In genomic region chr6:87671771-87672517, GRCm38 (mm10) we compare ENCODE assay signal across 8 mouse cellular contexts. TPM values are rescaled to one million over a fixed set of nuclear protein-coding genes. Genes with fewer than 3 reads are reported as not detected.
DNase-seq lines count a peak whose midpoint lies in the region; ATAC-seq and TF ChIP-seq lines count a peak whose summit lies in the region.

Gene Aplf, minus strand, starts transcription at chr6:87672193.

- peak within 1 kb of the TSS; percentile 86 for H3K4me2 ChIP-seq in heart, embryonic 12.5 days
- H3K4me2 ChIP-seq in kidney, postnatal 0 days (ENCODE audit: low read length): peak within 1 kb of the TSS; percentile 95
- H3K4me2 ChIP-seq in liver, embryonic 11.5 days: peak within 1 kb of the TSS; percentile 69
- peak within 1 kb of the TSS; percentile 54 for H3K4me2 ChIP-seq in stomach, embryonic 14.5 days (replicated peaks; ENCODE audit: low read depth, low read length)

- H3K9ac ChIP-seq in heart, embryonic 12.5 days: peak within 1 kb of the TSS; percentile 79
- H3K9ac ChIP-seq in kidney, postnatal 0 days (ENCODE audit: low read depth, low read length): peak within 1 kb of the TSS; percentile 65
- H3K9ac ChIP-seq in liver, embryonic 11.5 days (ENCODE audit: low read depth, low read length): peak within 1 kb of the TSS; percentile 65
- H3K9ac ChIP-seq in stomach, embryonic 14.5 days (replicated peaks; ENCODE audit: low read depth, low read length): peak within 1 kb of the TSS; percentile 48

- peak; percentile 85 for ATAC-seq in erythroid progenitor cell, adult 5-6 weeks (replicated peaks; ENCODE audit: low FRiP score, poor library complexity, severe bottlenecking)
- ATAC-seq in heart, embryonic 12.5 days (ENCODE audit: insufficient number of reproducible peaks, low FRiP score): peak; percentile 99
- ATAC-seq in kidney, postnatal 0 days (replicated peaks; ENCODE audit: low FRiP score, low read depth): peak; percentile 99
- ATAC-seq in liver, embryonic 11.5 days (replicated peaks; ENCODE audit: low FRiP score): peak; percentile 97
- ATAC-seq in stomach, embryonic 14.5 days (ENCODE audit: insufficient number of reproducible peaks, insufficient read depth, low FRiP score, low read depth): peak; percentile 100

- no peaks in the 10 kb centered on the region for H3K36me3 ChIP-seq in heart, embryonic 12.5 days
- no peaks in the 10 kb centered on the region for H3K36me3 ChIP-seq in kidney, postnatal 0 days (ENCODE audit: insufficient read depth, low read length)
- H3K36me3 ChIP-seq in liver, embryonic 11.5 days (ENCODE audit: control insufficient read depth, insufficient read depth, low read length): no peaks in the 10 kb centered on the region
- no peaks in the 10 kb centered on the region for H3K36me3 ChIP-seq in stomach, embryonic 14.5 days (ENCODE audit: control insufficient read depth, insufficient read depth, low read length)

- no peaks in the 10 kb centered on the region for H3K9me3 ChIP-seq in heart, embryonic 12.5 days (replicated peaks)
- H3K9me3 ChIP-seq in kidney, postnatal 0 days (replicated peaks; ENCODE audit: low read length): no peaks in the 10 kb centered on the region
- no peaks in the 10 kb centered on the region for H3K9me3 ChIP-seq in liver, embryonic 11.5 days (ENCODE audit: control insufficient read depth, low read length)
- H3K9me3 ChIP-seq in stomach, embryonic 14.5 days (ENCODE audit: control insufficient read depth, low read depth, low read length): no peaks in the 10 kb centered on the region

- H3K4me1 ChIP-seq in heart, embryonic 12.5 days (replicated peaks): peaks cover 12% of the 10 kb centered on the region
- no peaks in the 10 kb centered on the region; the same call in 1 of the 2 replicates for H3K4me1 ChIP-seq in kidney, postnatal 0 days (replicated peaks; ENCODE audit: insufficient read depth, low read length)
- H3K4me1 ChIP-seq in liver, embryonic 11.5 days (replicated peaks; ENCODE audit: control insufficient read depth, insufficient read depth, low read length): peaks cover 31% of the 10 kb centered on the region
- H3K4me1 ChIP-seq in stomach, embryonic 14.5 days (ENCODE audit: control insufficient read depth, insufficient read depth, low read length): peaks cover 9% of the 10 kb centered on the region

- WGBS in heart, embryonic 12.5 days: under 1% methylated on average over 33 of the region's 33 CpGs
- under 1% methylated on average over 33 of the region's 33 CpGs for WGBS in kidney, postnatal 0 days
- WGBS in liver, embryonic 11.5 days: under 1% methylated on average over 33 of the region's 33 CpGs
- under 1% methylated on average over 33 of the region's 33 CpGs for WGBS in stomach, embryonic 14.5 days

- H3K4me3 ChIP-seq in heart, embryonic 12.5 days: peak within 1 kb of the TSS; percentile 67
- H3K4me3 ChIP-seq in kidney, postnatal 0 days (replicated peaks; ENCODE audit: low read depth, low read length): peak within 1 kb of the TSS; percentile 74
- peak within 1 kb of the TSS; percentile 74 for H3K4me3 ChIP-seq in liver, embryonic 11.5 days (ENCODE audit: low read depth, low read length)
- H3K4me3 ChIP-seq in stomach, embryonic 14.5 days (ENCODE audit: low read depth, low read length): peak within 1 kb of the TSS; percentile 77

- H3K27ac ChIP-seq in heart, embryonic 12.5 days (ENCODE audit: poor library complexity, severe bottlenecking): 0 out of 2 replicates have a peak within 1 kb of the TSS, but pooled peaks have one; percentile 35
- H3K27ac ChIP-seq in kidney, postnatal 0 days: peak within 1 kb of the TSS; percentile 63
- H3K27ac ChIP-seq in liver, embryonic 11.5 days (ENCODE audit: low read depth, low read length): peak within 1 kb of the TSS; percentile 62
- H3K27ac ChIP-seq in stomach, embryonic 14.5 days (ENCODE audit: low read length): peak within 1 kb of the TSS; percentile 77; the same call in 1 of the 2 replicates

- peak; percentile 97 for DNase-seq in CD4-positive helper T cell, adult 2 months (ENCODE audit: low read depth, low spot score)
- peak; percentile 97 for DNase-seq in brain, embryonic 18.5 days (ENCODE audit: low read depth, low spot score)
- DNase-seq in kidney, postnatal 0 days (ENCODE audit: low spot score): peak; percentile 100
- peak; percentile 85 for DNase-seq in liver, embryonic 11.5 days (ENCODE audit: low spot score)
- peak; percentile 96 for DNase-seq in naive thymus-derived CD4-positive, alpha-beta T cell, adult 2 months (ENCODE audit: low read depth)

- H3K27me3 ChIP-seq in heart, embryonic 12.5 days (replicated peaks): no peaks in the 10 kb centered on the region
- H3K27me3 ChIP-seq in kidney, postnatal 0 days (ENCODE audit: insufficient read depth, low read length): no peaks in the 10 kb centered on the region
- H3K27me3 ChIP-seq in liver, embryonic 11.5 days (replicated peaks; ENCODE audit: control insufficient read depth, insufficient read depth, low read length): no peaks in the 10 kb centered on the region
- H3K27me3 ChIP-seq in stomach, embryonic 14.5 days (ENCODE audit: control insufficient read depth, insufficient read depth, low read length): no peaks in the 10 kb centered on the region

- TF ChIP-seq CTCF in kidney, postnatal 0 days (IDR thresholded peaks at IDR 0.05; ENCODE audit: low read depth): no peak

RNA-seq across cellular contexts. Expression of gene Aplf, which starts in this region (rescaled TPM):
- 28.9 and 37.8 TPM in 2 replicates for total RNA-seq in erythroid progenitor cell, adult 5-6 weeks (2015; ENCODE audit: low replicate concordance)
- total RNA-seq in erythroid progenitor cell, adult 5-6 weeks (2017; ENCODE audit: low replicate concordance): 43.6 and 69.8 TPM in 2 replicates
- 9.2 and 10.4 TPM in 2 replicates for polyA plus RNA-seq in heart, embryonic 12.5 days (2016; fragmentation: Nextera tagmentation; extraction: Ambion mirVana)
- polyA plus RNA-seq in kidney, postnatal 0 days (2015; fragmentation: Nextera tagmentation; extraction: Ambion mirVana): 12.7 and 14.3 TPM in 2 replicates
- polyA plus RNA-seq in liver, embryonic 11.5 days (2014; fragmentation: Nextera tagmentation; extraction: Ambion mirVana): 22.5 and 25.2 TPM in 2 replicates
- polyA plus RNA-seq in stomach, embryonic 14.5 days (2014; fragmentation: Nextera tagmentation; extraction: Ambion mirVana): 14.9 and 18.1 TPM in 2 replicates

Comparison
In these comparisons a context has a peak if more than half of its experiments do, and no peak if none do; other contexts are left out.
1. Peak in every context shown above with its lines: DNase-seq, ATAC-seq, H3K4me3 ChIP-seq and H3K27ac ChIP-seq.